Mouse (Mus musculus) lung, postnatal 4 days (tissue): ENCODE measurements around the gene Bhlhe23.
A peak's percentile ranks its signal among the peaks of the same experiment; 100 is the strongest.

ENCODE experiments used
- DNase-seq, 2 experiments: peaks; one replicate each; pipeline ENCODE4 v3.0.0; 2021

Gene Bhlhe23

GRCm38 (mm10) chr2:180765713-180766112 is 11.0 kb downstream of the Bhlhe23 start:
- no peak for DNase-seq

DNA sequence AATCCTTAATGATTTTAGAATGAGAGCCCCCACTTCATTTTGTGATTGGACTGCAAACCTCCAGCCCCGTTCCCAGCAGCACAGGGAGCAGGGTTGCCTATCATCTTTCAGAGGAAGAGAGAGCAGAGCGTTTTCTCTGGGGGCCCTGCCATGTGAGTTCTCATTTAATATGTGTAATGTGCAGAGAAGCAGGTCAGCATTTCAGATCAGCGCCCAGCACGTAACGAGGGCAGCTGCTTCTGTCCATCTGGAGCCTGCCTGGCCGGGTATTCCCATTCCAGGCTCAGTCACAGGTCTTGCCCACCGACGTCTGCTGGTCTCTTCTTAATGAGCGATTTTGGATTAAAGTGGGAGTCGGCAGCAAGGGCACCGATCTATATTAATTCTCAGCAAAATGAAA is 11.7 kb downstream of the Bhlhe23 start:
- no peak for DNase-seq

- no peak for DNase-seq
These were observed 18.0 kb downstream of the Bhlhe23 start for GRCm38 (mm10) chr2:180758513-180759263.

GRCm38 (mm10) chr2:180756786-180757185 is 19.9 kb downstream of the Bhlhe23 start:
- no peak for DNase-seq

DNA sequence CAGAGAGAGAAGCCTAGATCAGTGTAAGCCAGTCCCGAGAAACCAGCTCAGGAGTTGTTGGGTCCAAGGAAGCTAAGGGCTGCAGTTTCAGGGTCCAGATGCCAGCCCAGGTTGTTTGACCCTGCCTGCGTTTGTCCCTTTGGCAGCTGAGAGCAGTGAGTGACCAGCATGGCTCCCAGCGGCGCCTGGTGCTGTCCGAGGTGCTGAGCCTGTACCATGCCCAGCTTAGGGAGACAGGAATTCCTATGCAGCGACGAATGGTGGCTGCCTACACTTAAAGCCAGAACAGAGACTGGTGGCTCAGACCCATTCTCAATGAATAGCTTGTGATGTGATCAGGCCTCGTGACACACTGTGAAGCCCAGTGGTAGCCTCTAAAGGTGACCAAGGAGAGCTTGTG is 20.8 kb downstream of the Bhlhe23 start:
- peak; percentile 54 to 67 for DNase-seq

- no peak for DNase-seq
These were observed 21.6 kb downstream of the Bhlhe23 start for GRCm38 (mm10) chr2:180754976-180755688.

DNA sequence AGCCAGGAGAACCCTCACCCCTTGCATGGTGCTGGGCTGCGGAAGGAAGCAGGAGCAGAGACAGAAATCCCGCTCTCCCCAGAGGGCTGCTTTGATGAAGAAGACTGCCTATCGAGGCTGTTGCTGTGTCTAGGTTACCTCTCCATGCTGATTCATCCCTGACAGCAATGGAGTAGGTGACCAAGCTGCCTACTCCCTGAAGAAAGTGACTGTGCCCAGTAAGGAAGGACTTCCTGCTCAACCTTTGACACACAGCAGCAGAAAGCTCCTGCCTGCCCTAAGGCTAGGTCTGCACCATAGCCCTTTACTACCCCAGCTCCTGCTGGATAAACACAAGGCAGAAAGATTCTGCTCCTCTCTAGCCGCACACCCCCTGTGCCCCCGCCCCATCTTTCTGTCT is 27.8 kb downstream of the Bhlhe23 start:
- no peak for DNase-seq

DNA sequence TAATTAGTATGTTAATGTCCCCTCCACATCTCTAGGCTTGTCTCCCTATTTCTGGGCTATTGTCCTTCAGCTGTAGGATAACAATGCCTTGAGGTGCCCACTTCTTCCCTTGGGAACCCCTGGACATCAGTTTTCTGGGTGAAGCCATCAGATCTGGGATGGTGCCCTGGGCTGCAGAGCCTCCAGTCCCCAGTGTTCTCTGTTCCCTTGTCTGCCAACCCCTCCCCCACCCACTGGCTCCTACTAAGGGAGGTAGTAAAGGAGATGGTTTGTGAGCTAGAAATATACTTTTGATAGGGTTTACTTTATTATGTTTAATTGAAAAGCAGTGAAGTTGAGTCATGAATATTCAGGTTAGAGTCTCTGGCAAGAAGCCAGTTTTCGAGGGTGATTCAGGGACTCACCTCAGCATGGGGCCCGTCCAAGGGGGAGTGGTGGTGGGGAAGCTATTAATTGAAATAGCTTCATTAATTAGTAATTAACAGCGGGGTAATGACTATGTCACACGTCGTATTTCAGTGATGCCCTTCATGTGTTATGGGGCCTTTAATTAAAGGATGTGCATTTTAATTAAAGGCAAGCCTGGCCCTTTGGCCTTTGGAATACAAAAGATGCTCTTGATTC is 30.0 kb downstream of the Bhlhe23 start:
- no peak for DNase-seq

GRCm38 (mm10) chr2:180745248-180745927 is 31.3 kb downstream of the Bhlhe23 start:
- peak; percentile 80 to 91 for DNase-seq

DNA sequence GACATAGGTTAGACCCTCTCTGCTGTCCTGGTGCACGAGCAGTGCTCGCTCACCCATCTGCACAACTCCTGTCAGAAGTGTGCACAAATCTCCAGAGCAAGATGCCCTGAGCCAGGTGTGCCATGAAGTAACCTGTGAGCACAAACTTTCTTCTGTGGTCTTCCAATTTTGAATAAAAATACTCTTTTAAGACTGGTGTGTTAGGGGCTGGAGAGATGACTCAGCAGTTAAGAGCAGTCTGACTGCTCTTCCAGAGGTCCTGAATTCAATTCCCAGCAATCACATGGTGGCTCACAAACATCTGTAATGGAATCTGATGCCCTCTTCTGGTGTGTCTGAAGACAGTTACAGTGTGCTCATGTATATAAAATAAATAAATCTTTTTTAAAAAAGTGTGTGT is 33.4 kb downstream of the Bhlhe23 start:
- no peak for DNase-seq

DNA sequence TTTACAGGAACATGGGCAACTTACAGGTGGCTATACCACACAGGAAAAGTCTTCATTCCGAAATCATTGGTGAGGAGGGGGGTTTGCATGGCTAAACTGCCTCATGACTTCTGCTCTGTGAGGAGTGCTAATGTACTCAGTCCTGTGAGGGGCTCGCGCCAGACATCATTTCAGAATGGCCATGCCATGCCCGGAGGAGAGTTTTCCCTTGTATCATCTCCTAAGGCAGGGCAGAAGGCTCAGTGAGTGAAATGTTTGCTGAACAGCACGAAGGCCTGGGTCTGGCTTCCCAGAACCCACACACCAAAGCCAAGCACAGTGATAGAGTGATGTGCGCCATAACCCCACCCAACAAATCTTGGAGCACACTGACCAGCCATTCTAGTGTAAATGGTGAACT is 33.9 kb downstream of the Bhlhe23 start:
- no peak for DNase-seq

- DNase-seq, result no peak
These were observed 35.3 kb downstream of the Bhlhe23 start for GRCm38 (mm10) chr2:180741421-180741820.

DNA sequence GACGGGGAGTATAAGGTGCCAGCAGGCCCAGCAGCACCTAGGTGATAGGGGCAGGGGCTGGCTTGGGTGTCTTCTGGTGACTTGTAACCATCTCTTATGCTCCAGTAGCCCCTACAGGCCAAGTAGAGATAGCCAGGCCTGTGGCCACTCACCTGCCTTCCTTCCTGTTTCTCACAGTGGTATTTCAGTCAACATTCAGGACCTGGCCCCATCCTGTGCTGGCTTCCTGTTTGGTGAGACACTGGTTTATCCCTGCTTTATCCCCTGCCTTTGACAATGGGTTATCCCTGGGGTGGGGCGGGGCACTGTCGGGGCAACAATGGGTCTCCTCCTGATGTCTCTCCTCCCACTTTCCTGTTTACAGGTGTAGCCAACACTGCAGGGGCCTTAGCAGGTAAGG is 36.4 kb downstream of the Bhlhe23 start:
- DNase-seq, result no peak

GRCm38 (mm10) chr2:180737984-180738383 is 38.7 kb downstream of the Bhlhe23 start:
- DNase-seq, result no peak

DNA sequence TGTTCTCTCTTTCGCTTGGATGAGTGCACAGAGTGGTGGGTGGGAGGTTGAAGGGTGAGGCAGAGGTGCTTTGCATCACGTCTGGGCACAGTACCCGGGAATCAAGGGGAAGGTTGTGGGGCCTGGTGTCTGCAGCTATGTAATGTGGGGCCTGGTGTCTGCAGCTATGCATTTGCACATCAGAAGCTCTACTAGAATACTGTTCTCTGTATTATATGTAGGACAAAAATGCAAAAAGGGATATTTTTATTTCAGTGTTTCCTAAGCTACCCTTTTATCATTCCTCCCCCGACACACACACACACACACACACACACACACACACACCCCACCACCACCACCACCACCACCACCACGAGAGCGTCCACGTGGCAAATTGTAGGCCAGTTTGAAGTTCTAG is 41.5 kb downstream of the Bhlhe23 start:
- no peak for DNase-seq

DNA sequence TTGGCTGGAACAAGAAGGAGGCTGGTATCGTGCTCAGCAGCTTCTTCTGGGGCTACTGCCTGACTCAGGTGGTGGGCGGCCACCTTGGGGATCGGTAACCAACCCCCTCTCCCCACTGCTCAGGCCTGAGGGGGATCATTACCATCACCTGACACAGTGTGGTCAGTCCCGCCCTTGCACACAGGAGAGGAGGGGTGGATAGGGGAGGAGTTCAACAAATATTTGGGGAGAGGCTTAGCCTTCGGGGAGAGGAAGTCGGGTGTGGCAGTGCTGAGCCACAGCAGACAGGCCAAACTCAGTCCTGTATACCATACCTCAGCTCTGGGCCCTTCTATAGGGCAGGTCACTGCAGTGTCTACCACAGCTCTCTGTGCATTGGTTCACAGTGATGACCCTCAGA is 44.7 kb downstream of the Bhlhe23 start:
- DNase-seq, result no peak

GRCm38 (mm10) chr2:180731036-180731435 is 45.7 kb downstream of the Bhlhe23 start:
- DNase-seq, result peak; percentile 28 to 50

GRCm38 (mm10) chr2:180727613-180728021 is 49.1 kb downstream of the Bhlhe23 start:
- no peak for DNase-seq

DNA sequence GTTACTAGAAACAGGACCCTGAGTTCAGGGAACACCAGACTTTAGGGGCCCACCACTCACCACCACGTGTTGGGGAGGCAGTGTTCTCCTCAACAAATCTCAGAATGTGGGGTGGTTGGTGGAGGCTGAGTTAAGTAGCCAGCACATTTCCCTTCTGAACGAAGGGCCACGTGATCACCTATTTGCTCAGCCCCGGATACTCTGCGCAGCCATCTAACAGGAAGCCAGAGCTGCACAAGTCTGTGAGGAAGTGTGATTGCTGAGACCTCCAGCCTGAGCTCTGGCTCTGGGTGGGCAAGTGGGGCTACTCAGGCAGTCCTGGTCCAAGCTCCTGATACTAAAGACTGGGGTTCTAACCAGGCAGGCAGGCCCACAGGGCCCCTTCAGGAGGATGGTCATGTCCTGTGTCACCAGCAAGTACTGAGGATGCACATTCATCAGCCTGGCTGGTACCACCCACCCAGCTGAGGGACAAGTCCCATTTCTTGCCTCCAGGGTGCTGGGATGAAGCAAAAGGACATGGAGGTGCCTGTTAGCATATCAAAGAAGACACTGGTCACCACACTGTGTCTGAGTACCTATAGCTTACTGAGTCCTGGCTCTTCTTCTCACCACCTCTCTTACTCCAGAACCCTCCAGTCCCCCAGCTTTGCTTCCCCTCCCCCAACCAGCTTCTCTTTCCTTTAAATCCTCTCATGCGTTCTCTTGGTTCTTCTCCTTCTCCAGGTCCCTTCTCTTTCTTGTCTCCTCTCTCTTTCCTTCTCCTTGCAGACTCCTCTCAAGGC is 49.9 kb downstream of the Bhlhe23 start:
- peak; percentile 49 to 55 for DNase-seq

DNA sequence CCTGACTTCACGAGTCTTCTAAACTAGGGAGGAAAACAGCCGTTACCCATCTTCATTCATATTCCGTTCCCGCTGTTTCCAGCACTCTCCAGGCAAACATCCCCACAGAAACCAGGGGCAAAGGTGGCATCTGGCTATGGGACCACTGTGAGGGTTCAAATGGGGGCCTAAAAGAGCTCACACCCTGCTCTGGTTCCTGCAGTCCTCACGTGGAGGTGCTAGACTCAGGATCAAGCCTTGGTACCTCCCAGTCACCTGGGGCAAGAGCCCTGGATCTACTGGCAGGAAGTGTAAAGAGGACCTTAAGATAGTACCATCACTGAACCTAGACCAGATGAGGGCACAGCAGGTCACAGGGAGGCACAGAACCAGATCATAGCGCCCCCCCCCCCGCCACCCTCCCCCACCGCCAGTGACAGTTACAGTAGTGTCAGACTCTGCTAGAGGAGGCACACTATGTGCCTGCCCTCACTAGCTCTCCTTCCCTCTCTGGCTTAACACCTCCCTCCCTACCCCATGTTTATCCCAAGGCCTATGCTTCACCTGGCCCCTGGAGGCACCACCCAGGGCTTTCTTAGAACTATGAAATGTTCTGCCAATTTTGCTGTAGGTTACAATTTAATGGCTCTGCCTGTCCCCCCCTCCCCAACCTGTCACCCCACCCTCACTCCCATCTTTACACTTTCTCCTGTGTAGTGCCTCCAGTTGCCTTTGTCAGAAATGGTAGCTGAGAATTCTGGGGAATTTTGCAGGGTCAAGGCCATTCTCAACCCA is 50.7 kb downstream of the Bhlhe23 start:
- DNase-seq, result no peak

- DNase-seq, result no peak
These were observed 51.3 kb downstream of the Bhlhe23 start for GRCm38 (mm10) chr2:180725414-180725778.
